Mouse (Mus musculus) adrenal gland (tissue): ENCODE data around the gene Fbf1.

ENCODE experiments used
- intact Hi-C: fragments of 180-260 bp; cut with DNase I; formaldehyde crosslinking; loops from one replicate; pipeline ENCODE4 v1.15.1; 2025

The Fbf1 gene

DNA sequence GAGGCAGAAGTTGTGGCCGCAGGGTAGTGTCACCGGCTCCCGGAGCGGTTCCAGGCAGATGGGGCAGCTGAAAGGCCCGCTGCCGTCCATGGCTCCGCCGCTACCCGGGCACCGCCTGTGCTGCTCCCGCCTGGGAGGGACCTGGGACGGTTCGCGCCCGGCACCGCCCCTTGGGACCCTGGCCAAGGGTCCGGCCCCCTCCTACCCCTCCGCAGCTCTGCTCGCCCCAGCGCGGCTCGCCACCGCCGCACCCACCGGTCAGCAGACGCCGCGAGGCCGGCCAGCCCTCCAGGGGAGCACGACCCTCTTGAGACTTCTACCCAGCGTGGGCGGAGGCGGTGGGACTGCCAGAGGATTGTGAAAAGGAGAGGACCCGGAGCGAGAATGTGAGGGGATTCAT lies 57.8 kb downstream of the Fbf1 start:
- intact Hi-C loops = no loop called here

GRCm38 (mm10) chr11:116109441-116110081 lies 58.4 kb downstream of the Fbf1 start:
- intact Hi-C loops = no loop called here

- intact Hi-C loops = no loop called here
These were observed 59.4 kb downstream of the Fbf1 start for GRCm38 (mm10) chr11:116108464-116109137.

DNA sequence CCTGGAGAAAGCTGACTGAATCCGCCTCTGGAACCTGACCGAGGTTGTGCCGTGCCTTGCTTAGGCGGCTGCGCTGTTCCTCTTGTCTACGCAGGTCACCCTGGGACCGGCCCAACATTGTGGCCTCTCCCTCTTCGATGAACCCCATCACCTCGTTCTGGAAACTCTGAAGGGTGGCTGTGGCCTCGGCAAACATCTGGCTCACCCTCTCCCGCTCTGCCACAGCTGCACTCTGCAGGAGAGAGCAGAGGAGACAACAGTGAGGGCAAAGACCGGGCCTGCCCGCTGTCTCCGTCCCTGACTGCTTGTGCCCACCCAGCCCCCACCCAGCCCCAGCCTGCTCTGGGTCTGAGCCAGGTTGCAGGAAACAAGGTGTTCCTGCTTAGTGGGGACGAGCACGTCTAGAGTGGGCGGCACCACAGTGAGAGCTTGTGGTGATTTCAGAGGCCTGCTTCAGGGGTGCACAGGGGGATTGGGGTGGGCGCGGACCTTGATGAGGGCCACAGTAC lies 60.1 kb downstream of the Fbf1 start:
- intact Hi-C loops = no loop called here

DNA sequence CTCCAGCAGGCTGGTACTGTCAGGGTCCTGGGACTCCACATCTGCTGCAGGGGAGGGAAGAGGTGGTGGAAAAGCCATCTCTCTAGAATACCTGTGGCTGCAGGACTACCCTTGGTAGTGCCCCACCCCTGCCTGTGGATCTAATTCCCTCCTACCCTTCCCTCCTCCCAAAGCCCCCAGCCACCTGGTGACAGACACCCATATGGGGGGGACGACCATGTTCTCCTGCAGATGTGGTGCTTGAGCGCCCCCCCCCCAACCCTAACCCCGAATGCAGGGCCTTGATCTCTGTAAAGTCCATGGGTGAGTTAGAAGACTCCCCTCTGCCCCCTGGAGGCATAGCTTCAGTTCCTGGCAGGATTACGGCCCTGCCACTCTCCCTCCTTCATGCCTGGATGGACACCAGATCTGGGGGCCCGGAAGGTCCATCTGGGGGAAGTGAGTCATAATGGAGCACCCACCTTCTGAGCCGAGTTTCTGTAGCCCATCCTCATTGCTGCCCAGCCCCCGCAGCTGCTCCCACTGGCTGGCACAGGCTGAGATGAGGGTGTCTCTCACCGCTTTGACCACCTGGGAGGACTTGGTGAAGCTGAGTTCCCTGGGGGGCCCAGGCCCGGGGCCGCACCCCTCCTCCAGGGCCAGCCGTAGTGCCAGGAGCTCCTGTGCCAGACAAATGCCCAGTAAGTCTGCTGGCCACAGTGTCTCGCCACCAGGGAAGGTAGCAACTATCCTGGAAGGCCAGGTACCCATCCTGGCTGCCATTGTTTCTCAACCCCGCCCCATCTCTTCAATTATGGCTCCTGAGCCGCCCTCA lies 60.8 kb downstream of the Fbf1 start:
- intact Hi-C loops = no loop called here

GRCm38 (mm10) chr11:116106154-116106962 lies 61.6 kb downstream of the Fbf1 start:
- intact Hi-C loops = no loop called here

DNA sequence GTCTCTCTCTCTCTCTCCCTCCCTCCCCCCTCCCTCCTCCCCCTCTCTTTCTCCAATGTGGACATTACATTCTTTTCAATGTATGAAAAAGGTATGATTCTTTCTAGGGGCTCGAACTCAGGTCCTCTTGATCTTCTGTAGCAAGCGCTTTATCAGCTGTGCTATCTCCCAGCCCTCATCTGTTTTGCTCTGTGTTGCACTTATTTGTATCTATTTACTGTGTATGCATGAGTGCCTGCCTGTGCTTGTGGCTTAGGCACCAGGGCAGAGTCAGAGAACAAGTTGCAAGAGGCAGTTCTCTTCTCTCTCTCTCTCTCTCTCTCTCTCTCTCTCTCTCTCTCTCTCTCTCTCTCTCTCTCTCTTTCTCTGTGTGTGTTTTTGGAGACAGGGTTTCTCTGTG lies 62.9 kb downstream of the Fbf1 start:
- intact Hi-C loops = no loop called here

DNA sequence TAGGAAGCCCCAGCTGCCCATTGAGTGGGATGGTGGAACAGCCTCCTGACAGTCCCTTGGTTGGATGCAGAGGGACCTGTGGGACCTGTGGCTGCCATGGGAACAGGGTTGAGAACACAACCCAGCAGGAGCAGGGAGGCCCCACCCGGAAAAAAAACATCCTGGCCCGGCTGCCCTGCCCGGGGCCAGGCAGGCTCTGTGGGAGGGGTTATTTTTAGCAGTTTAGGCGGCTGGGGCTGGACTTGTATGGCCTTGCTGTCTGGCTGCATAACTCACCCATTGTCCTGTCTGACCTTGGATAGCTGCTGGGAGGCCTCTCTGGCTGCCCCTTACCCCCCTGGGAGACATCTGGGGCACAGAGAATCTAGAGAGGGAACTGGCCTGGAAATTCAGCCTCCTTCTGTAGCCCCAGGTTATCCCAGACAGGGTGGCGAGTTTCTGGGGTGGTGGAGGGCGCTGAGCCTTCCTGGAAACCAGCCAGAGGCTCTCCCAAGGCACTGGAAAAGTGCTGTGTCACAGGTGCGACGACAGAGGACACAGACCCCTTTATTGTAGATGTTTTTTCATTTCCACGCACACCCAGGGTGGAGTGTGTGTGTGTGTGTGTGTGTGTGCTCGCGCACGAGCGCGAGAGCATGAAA lies 63.8 kb downstream of the Fbf1 start:
- intact Hi-C loops = no loop called here

- intact Hi-C loops = no loop called here
These were observed 64.4 kb downstream of the Fbf1 start for GRCm38 (mm10) chr11:116103572-116103971.

DNA sequence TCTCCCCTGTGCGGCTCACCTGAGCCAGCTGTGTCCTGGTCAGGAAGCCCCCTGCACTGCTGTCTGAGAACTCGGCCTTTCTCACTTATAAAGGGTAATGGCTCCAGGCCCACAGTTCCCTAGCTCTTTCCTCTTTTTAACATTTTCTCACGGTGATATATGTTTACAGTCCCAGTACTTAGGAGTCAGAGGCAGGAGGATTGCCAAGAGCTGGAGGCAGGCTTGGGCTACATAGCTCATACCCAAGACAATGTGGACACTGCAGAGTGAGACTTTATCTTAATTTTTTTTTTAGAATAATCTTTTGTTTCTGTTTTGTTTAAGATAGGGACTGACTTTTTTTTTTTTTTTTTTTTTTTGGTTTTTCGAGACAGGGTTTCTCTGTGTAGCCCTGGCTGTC lies 65.5 kb downstream of the Fbf1 start:
- intact Hi-C loops = no loop called here

DNA sequence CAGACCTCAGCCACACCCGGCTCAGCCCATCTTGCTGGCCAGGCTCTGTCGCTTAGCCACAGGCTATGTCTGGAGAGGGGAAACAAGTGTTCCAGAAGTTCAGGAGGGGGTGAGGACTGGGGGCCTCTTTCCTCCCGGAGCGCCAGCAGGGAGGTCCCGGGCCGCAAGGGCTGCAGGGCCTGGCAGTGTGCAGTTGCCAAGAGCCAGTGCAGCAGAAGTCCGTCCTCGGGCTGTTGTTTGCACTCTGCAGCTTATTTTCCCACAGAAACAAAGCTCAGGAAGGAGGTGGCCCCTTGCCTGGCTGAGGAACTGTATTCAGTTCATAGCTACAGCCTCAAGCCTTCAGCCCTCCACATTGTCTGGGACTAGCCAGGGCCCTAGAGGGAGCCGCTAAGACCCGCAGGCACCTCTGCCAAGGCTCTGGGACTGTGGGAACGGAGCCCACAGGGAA lies 66.0 kb downstream of the Fbf1 start:
- intact Hi-C loops = no loop called here

DNA sequence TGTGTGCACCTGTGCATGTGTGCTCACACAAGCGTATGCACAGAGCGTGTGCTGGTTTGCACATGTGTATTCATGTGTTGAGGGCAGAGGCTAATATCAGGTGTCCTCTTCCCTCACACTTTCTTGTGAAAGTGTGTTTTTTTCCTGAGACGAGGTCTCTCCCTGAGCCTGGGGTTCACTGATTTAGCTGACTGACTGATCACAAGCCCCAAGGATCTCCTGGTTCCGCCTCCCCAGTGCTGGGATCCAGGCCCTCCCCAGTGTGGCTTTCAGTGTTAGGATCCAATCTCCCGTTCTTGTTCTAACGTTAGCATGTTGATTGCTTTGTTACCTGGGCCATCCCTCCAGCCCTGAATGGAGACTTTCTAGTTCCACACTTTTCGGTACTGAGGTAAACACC lies 67.1 kb downstream of the Fbf1 start:
- intact Hi-C loops = no loop called here

GRCm38 (mm10) chr11:116100385-116100784 lies 67.6 kb downstream of the Fbf1 start:
- intact Hi-C loops = no loop called here

GRCm38 (mm10) chr11:116099462-116099861 lies 68.5 kb downstream of the Fbf1 start:
- intact Hi-C loops = loop anchor here (5.0 kb wide), 1 partner anchor 33 kb away; the partner anchor contains the start of gene Trim65

- intact Hi-C loops = loop anchor here (5.0 kb wide), 1 partner anchor 33 kb away; the partner anchor contains the start of gene Trim65
These were observed 69.1 kb downstream of the Fbf1 start for GRCm38 (mm10) chr11:116098711-116099460.

DNA sequence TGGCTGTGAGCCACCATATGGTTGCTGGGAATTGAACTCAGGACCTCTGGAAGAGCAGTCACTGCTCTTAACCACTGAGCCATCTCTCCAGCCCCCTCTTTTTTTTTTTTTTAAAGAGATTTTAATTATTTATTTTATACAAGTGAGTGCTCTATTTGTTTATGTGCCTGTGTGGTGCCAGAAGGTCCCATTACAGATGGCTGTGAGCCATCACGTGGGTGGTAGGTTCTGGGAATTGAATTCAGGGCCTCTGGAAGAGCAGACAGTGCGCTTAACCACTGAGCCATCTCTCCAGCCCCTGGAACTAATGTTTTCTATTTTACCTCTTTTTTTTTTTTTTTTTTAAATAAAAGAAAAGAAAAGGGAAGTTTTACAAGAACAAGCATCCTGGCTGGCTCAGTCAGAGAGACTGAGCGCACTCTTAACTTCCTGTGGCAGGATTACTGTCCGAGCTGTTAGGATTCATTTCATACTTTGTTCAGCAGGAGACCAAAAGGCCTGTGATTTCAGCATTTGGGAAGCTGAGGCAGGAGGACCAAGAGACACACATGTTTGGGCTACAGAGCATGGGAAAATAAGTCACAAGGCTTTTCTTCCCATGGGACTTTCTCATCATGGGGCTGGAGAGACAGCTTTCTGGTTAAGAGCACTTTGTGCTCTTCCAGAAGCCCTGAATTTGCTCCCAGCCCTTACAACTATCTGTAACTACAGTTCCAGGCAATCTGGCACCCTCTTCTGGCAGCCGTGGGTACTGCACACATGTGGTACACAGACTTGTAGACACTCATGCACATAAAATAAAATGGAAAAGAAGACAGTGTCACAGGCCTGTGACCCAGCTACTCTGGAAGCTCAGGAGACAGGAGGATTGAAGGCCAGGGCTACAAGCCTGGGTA lies 71.5 kb downstream of the Fbf1 start:
- intact Hi-C loops = loop anchor here (5.0 kb wide), 1 partner anchor 36 kb away; the partner anchor contains the start of gene Trim65

- intact Hi-C loops = loop anchor here (5.0 kb wide), 1 partner anchor 37 kb away; the partner anchor contains the start of gene Trim65
These were observed 72.4 kb downstream of the Fbf1 start for GRCm38 (mm10) chr11:116095573-116095972.

- intact Hi-C loops = no loop called here
These were observed 74.0 kb downstream of the Fbf1 start for GRCm38 (mm10) chr11:116093771-116094565.
